Mouse (Mus musculus) midbrain, embryonic 14.5 days (tissue): Measurements from ENCODE around the gene Mprip. TPM values are rescaled to one million over a fixed set of nuclear protein-coding genes. Genes with fewer than 3 reads are reported as not detected.
"Not testable (repeated sequence)": the region's sequence is repeated elsewhere in the genome, so short reads cannot be mapped to it uniquely, and the experiment has no call there.

Experiments used
- ATAC-seq: fragments of 200-750 bp; cut with Nextera tagmentation; 2 replicates; pipeline ENCODE4 v1.8.0; 2017; ENCODE audit warnings: moderate number of reproducible peaks, moderate library complexity; ENCODE audit not compliant: low FRiP score, low TSS enrichment
- DNase-seq: peaks from one replicate; pipeline ENCODE4 v3.0.0-alpha.2; 2015
- H3K27ac ChIP-seq: fragments of 300-500 bp; sonication (generic); replicated peaks from 2 replicates; pipeline ENCODE4 v1.5.1; 2014; ENCODE audit warnings: mild to moderate bottlenecking, low read depth, low read length, moderate library complexity
- H3K27me3 ChIP-seq: fragments of 300-500 bp; sonication (generic); 2 replicates; pipeline ENCODE4 v1.6.1; 2014; ENCODE audit warnings: low read length, control low read depth, mixed read lengths; ENCODE audit not compliant: control insufficient read depth, insufficient read depth
- H3K36me3 ChIP-seq: fragments of 300-500 bp; sonication (generic); 2 replicates; pipeline ENCODE4 v1.6.1; 2014; ENCODE audit warnings: low read length, control low read depth; ENCODE audit not compliant: control insufficient read depth, insufficient read depth
- H3K4me1 ChIP-seq: fragments of 300-500 bp; sonication (generic); 2 replicates; pipeline ENCODE4 v1.6.1; 2014; ENCODE audit warnings: mild to moderate bottlenecking, antibody characterized with exemption, low read length, control low read depth; ENCODE audit not compliant: control insufficient read depth, insufficient read depth
- H3K4me2 ChIP-seq: fragments of 300-500 bp; sonication (generic); 2 replicates; pipeline ENCODE4 v1.6.1; 2014; ENCODE audit warnings: mild to moderate bottlenecking, low read length, moderate library complexity
- H3K4me3 ChIP-seq: fragments of 300-500 bp; sonication (generic); replicated peaks from 2 replicates; pipeline ENCODE4 v1.5.1; 2014; ENCODE audit warnings: low read depth, low read length
- H3K9ac ChIP-seq: fragments of 300-500 bp; sonication (generic); replicated peaks from 2 replicates; pipeline ENCODE4 v1.6.1; 2014; ENCODE audit warnings: mild to moderate bottlenecking, low read length, moderate library complexity
- H3K9me3 ChIP-seq: fragments of 300-500 bp; sonication (generic); 2 replicates; pipeline ENCODE4 v1.6.1; 2016; ENCODE audit warnings: low read length, control low read depth, mixed read lengths; ENCODE audit not compliant: control insufficient read depth
- WGBS: fragments of 180-500 bp; shearing (Covaris S2); extraction: QIAGEN DNeasy Blood & Tissue Kit; methylation state at CpG from one replicate; pipeline ENCODE4 v1.1.7; 2014; 5-methylcytosine and 5-hydroxymethylcytosine counted together
- polyA plus RNA-seq: library from polyadenylated mRNA; unstranded; fragments of >200 nt; fragmentation: Nextera tagmentation; extraction: Ambion mirVana; gene quantifications from 2 replicates; pipeline ENCODE4 v1.2.1, GENCODE M21; 2014

Gene Mprip
- 62.6 and 68.7 TPM in 2 replicates for polyA plus RNA-seq

- Histone ChIP-seq H3K27ac (peak within 1 kb of the TSS; percentile 92), H3K36me3 (no peaks in the 10 kb centered on the region), H3K27me3 (no peaks in the 10 kb centered on the region), H3K4me2 (peak within 1 kb of the TSS; percentile 63), H3K9me3 (no peaks in the 10 kb centered on the region), H3K9ac (peak within 1 kb of the TSS; percentile 80), H3K4me3 (peak within 1 kb of the TSS; percentile 71), H3K4me1 (peaks cover 30% of the 10 kb centered on the region)
- 60% methylated on average over 3 of the region's 3 CpGs for WGBS
- DNase-seq: no peak
- no peak for ATAC-seq
Observed at GRCm38 (mm10) chr11:59661005-59661404, at the start of gene Mprip. Gene Mprip, plus strand, starts transcription at chr11:59661305.

GRCm38 (mm10) chr11:59611646-59612045 is 49.5 kb upstream of the Mprip start:
- no peak overlapping the region for H3K4me2 ChIP-seq
- H3K9me3 ChIP-seq: no peaks in the 10 kb centered on the region
- H3K9ac ChIP-seq: no peak overlapping the region
- H3K4me1 ChIP-seq: no peaks in the 10 kb centered on the region
- DNase-seq (no peak), ATAC-seq (no peak)
- WGBS: 84% methylated on average over 5 of the region's 5 CpGs
- H3K27ac ChIP-seq: no peak overlapping the region
- H3K27me3 ChIP-seq: no peaks in the 10 kb centered on the region
- no peaks in the 10 kb centered on the region for H3K36me3 ChIP-seq
- H3K4me3 ChIP-seq: no peak overlapping the region

- H3K27me3 ChIP-seq: no peaks in the 10 kb centered on the region
- no peak overlapping the region for H3K4me2 ChIP-seq
- WGBS: 71% methylated on average over 4 of the region's 4 CpGs
- no peaks in the 10 kb centered on the region for H3K9me3 ChIP-seq
- DNase-seq (peak; percentile 49), ATAC-seq (no peak)
- no peaks in the 10 kb centered on the region for H3K36me3 ChIP-seq
- no peaks in the 10 kb centered on the region for H3K4me1 ChIP-seq
- H3K27ac ChIP-seq: no peak overlapping the region
- no peak overlapping the region for H3K9ac ChIP-seq
- no peak overlapping the region for H3K4me3 ChIP-seq
Observed at GRCm38 (mm10) chr11:59614120-59614519, 47.0 kb upstream of the Mprip start.

GRCm38 (mm10) chr11:59616986-59617385 is 44.1 kb upstream of the Mprip start:
- H3K4me1 ChIP-seq, H3K4me2 ChIP-seq, H3K9me3 ChIP-seq, ATAC-seq, DNase-seq, H3K27me3 ChIP-seq, H3K9ac ChIP-seq, H3K27ac ChIP-seq, H3K36me3 ChIP-seq, H3K4me3 ChIP-seq: not testable (repeated sequence)
- 94% methylated on average over 2 of the region's 2 CpGs for WGBS

GRCm38 (mm10) chr11:59622214-59622613 is 38.9 kb upstream of the Mprip start:
- 85% methylated on average over 3 of the region's 3 CpGs for WGBS
- H3K9ac ChIP-seq: no peak overlapping the region
- H3K4me1 ChIP-seq: no peaks in the 10 kb centered on the region
- no peaks in the 10 kb centered on the region for H3K27me3 ChIP-seq
- H3K9me3 ChIP-seq: no peaks in the 10 kb centered on the region
- no peaks in the 10 kb centered on the region for H3K36me3 ChIP-seq
- no peak overlapping the region for H3K4me3 ChIP-seq
- DNase-seq: no peak
- no peak overlapping the region for H3K4me2 ChIP-seq
- ATAC-seq: no peak
- no peak overlapping the region for H3K27ac ChIP-seq

GRCm38 (mm10) chr11:59624017-59624630 is 37.0 kb upstream of the Mprip start:
- H3K4me3 ChIP-seq: no peak overlapping the region

GRCm38 (mm10) chr11:59626192-59626591 is 34.9 kb upstream of the Mprip start:
- H3K9me3 ChIP-seq: no peaks in the 10 kb centered on the region
- no peaks in the 10 kb centered on the region for H3K36me3 ChIP-seq
- no peak overlapping the region for H3K4me3 ChIP-seq
- no peak overlapping the region for H3K9ac ChIP-seq
- ATAC-seq (no peak), DNase-seq (no peak)
- no peak overlapping the region for H3K4me2 ChIP-seq
- no peak overlapping the region for H3K27ac ChIP-seq
- no peaks in the 10 kb centered on the region for H3K27me3 ChIP-seq
- 82% methylated on average over 7 of the region's 7 CpGs for WGBS
- no peaks in the 10 kb centered on the region for H3K4me1 ChIP-seq

More at GRCm38 (mm10) chr11:59624017-59624630, 37.0 kb upstream of the Mprip start:
- Histone ChIP-seq H3K9ac (no peak overlapping the region), H3K36me3 (no peaks in the 10 kb centered on the region), H3K9me3 (no peaks in the 10 kb centered on the region), H3K4me2 (no peak overlapping the region), H3K27ac (no peak overlapping the region), H3K27me3 (no peaks in the 10 kb centered on the region), H3K4me1 (no peaks in the 10 kb centered on the region)
- peak; percentile 83 for DNase-seq
- ATAC-seq: no peak
- WGBS: 41% methylated on average over 6 of the region's 6 CpGs

- ATAC-seq (no peak), DNase-seq (no peak)
- H3K27ac ChIP-seq: no peak overlapping the region
- H3K36me3 ChIP-seq: no peaks in the 10 kb centered on the region
- no peaks in the 10 kb centered on the region for H3K4me1 ChIP-seq
- no peak overlapping the region for H3K4me2 ChIP-seq
- H3K9me3 ChIP-seq: no peaks in the 10 kb centered on the region
- no peak overlapping the region for H3K4me3 ChIP-seq
- WGBS: 83% methylated on average over 5 of the region's 5 CpGs
- no peaks in the 10 kb centered on the region for H3K27me3 ChIP-seq
- no peak overlapping the region for H3K9ac ChIP-seq
Observed at GRCm38 (mm10) chr11:59628177-59628576, 32.9 kb upstream of the Mprip start.

- no peak for ATAC-seq
- WGBS: 81% methylated on average over 5 of the region's 5 CpGs
- no peak overlapping the region for H3K4me2 ChIP-seq
- no peak overlapping the region for H3K27ac ChIP-seq
- H3K9ac ChIP-seq: no peak overlapping the region
- H3K27me3 ChIP-seq: no peaks in the 10 kb centered on the region
- H3K9me3 ChIP-seq: no peaks in the 10 kb centered on the region
- DNase-seq: peak; percentile 2
- H3K36me3 ChIP-seq: no peaks in the 10 kb centered on the region
- H3K4me1 ChIP-seq: no peaks in the 10 kb centered on the region
- H3K4me3 ChIP-seq: no peak overlapping the region
Observed at GRCm38 (mm10) chr11:59629871-59630270, 31.2 kb upstream of the Mprip start.
